Mouse (Mus musculus) lung, embryonic 14.5 days (tissue): Measurements from ENCODE around the gene Zfp653. TPM values are rescaled to one million over a fixed set of nuclear protein-coding genes. Genes with fewer than 3 reads are reported as not detected.

Experiments used
- ATAC-seq: fragments of 200-750 bp; cut with Nextera tagmentation; 2 replicates; pipeline ENCODE4 v1.8.0; 2017; ENCODE audit warnings: mild to moderate bottlenecking, moderate TSS enrichment, moderate library complexity; ENCODE audit not compliant: insufficient read depth
- DNase-seq: peaks from one replicate; pipeline ENCODE4 v3.0.0-alpha.2; 2015
- H3K27ac ChIP-seq: fragments of 300-500 bp; sonication (generic); 2 replicates; pipeline ENCODE4 v1.5.1; 2014; ENCODE audit warnings: low read depth, mild to moderate bottlenecking, moderate library complexity
- H3K27me3 ChIP-seq: fragments of 300-500 bp; sonication (generic); 2 replicates; pipeline ENCODE4 v1.6.1; 2014; ENCODE audit warnings: low read length, control low read depth; ENCODE audit not compliant: insufficient read depth
- H3K36me3 ChIP-seq: fragments of 300-500 bp; sonication (generic); 2 replicates; pipeline ENCODE4 v1.6.1; 2014; ENCODE audit warnings: control low read depth; ENCODE audit not compliant: insufficient read depth
- H3K4me1 ChIP-seq: fragments of 300-500 bp; sonication (generic); 2 replicates; pipeline ENCODE4 v1.6.1; 2014; ENCODE audit warnings: antibody characterized with exemption, control low read depth; ENCODE audit not compliant: insufficient read depth
- H3K4me2 ChIP-seq: fragments of 300-500 bp; sonication (generic); 2 replicates; pipeline ENCODE4 v1.6.1; 2014; ENCODE audit warnings: mild to moderate bottlenecking
- H3K4me3 ChIP-seq: fragments of 300-500 bp; sonication (generic); 2 replicates; pipeline ENCODE4 v1.5.1; 2014; ENCODE audit warnings: low read depth, low read length
- H3K9ac ChIP-seq: fragments of 300-500 bp; sonication (generic); 2 replicates; pipeline ENCODE4 v1.6.1; 2014
- H3K9me3 ChIP-seq: fragments of 300-500 bp; sonication (generic); 2 replicates; pipeline ENCODE4 v1.6.1; 2016; ENCODE audit warnings: low read depth, low read length, control low read depth
- CTCF ChIP-seq: IDR thresholded peaks from 2 replicates; pipeline ENCODE4 v1.5.1; 2016; ENCODE audit warnings: antibody characterized with exemption, low read depth
- WGBS: fragments of 180-500 bp; shearing (Covaris S2); extraction: QIAGEN DNeasy Blood & Tissue Kit; methylation state at CpG from one replicate; pipeline ENCODE4 v1.1.7; 2014; 5-methylcytosine and 5-hydroxymethylcytosine counted together
- microRNA-seq: library from miRNA; unstranded; fragments of <30 nt; microRNA quantifications from one replicate; pipeline ENCODE4, GENCODE M21; 2016; ENCODE audit warnings: borderline number of aligned reads
- polyA plus RNA-seq: library from polyadenylated mRNA; unstranded; fragments of >200 nt; fragmentation: Nextera tagmentation; extraction: Ambion mirVana; gene quantifications from 2 replicates; pipeline ENCODE4 v1.2.1, GENCODE M21; 2014

Gene Zfp653
- polyA plus RNA-seq, 1 experiment from 2014 or later, result 12.4 TPM

DNA sequence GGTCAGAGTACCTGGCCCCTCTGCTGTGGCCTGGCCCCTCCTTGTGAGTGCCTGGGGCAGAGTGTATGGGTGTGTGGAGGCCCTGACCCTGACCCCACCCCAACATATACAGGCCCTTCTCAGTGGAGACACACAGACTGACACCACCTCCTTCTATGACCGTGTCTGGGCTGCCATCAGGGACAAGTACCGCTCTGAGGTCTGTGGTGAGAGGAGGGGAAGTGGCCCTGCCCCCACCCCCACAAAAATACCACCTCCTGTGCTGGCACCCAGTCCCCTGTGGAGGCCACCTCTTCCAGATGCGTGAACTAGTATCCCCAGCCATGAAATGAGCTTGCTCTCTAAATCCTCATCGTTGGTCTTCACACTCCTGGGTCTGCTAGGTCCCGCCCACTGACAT, 60.1 kb downstream of the Zfp653 start:
- H3K9me3 ChIP-seq, result no peaks in the 10 kb centered on the region
- no peaks in the 10 kb centered on the region for H3K27me3 ChIP-seq
- ATAC-seq (peak; percentile 40; the same call in 1 of the 2 replicates), DNase-seq (no peak)
- H3K4me2 ChIP-seq, result no peak overlapping the region
- no peak overlapping the region for H3K9ac ChIP-seq
- H3K4me3 ChIP-seq, result no peak overlapping the region
- WGBS, result 84% methylated on average over 5 of the region's 5 CpGs
- TF ChIP-seq CTCF, result no peak
- no peaks in the 10 kb centered on the region for H3K4me1 ChIP-seq
- no peak overlapping the region for H3K27ac ChIP-seq
- peaks cover 88% of the 10 kb centered on the region for H3K36me3 ChIP-seq

Small RNAs within 50 kb of the gene (microRNA-seq; reads per million reads assigned to microRNA genes)
- not detected for gene Mir7084

Other genes starting within 250 kb of the Zfp653 start
- 1.3 and 1.9 TPM in 2 replicates for gene Angptl8, start 235.9 kb downstream of the Zfp653 start, polyA plus RNA-seq
- 52.3 and 60.9 TPM in 2 replicates for gene Dock6, start 218.7 kb downstream of the Zfp653 start, polyA plus RNA-seq
- gene Rab3d, start 153.2 kb downstream of the Zfp653 start, polyA plus RNA-seq, result 8.6 and 8.8 TPM in 2 replicates
- 2.8 and 4.9 TPM in 2 replicates for gene Ccdc159, start 143.9 kb downstream of the Zfp653 start, polyA plus RNA-seq
- 39.5 and 40.1 TPM in 2 replicates for gene Tmem205, start 143.8 kb downstream of the Zfp653 start, polyA plus RNA-seq
- 7.7 and 10.2 TPM in 2 replicates for gene Plppr2, start 134.3 kb downstream of the Zfp653 start, polyA plus RNA-seq
- 10.2 and 12.2 TPM in 2 replicates for gene Swsap1, start 115.6 kb downstream of the Zfp653 start, polyA plus RNA-seq
- gene Epor, start 107.9 kb downstream of the Zfp653 start, polyA plus RNA-seq, result 5.3 and 6.4 TPM in 2 replicates
- gene Rgl3, start 81.9 kb downstream of the Zfp653 start, polyA plus RNA-seq, result 3.8 and 5.5 TPM in 2 replicates
- 1.4 and 1.5 TPM in 2 replicates for gene Ccdc151, start 68.7 kb downstream of the Zfp653 start, polyA plus RNA-seq
- 94.4 and 107 TPM in 2 replicates for gene Prkcsh, start 68.6 kb downstream of the Zfp653 start, polyA plus RNA-seq
- 0.12 and 0.43 TPM in 2 replicates for gene Elavl3, start 19.4 kb downstream of the Zfp653 start, polyA plus RNA-seq
- not detected in 2 replicates for gene Gm49318, start 117 bp downstream of the Zfp653 start, polyA plus RNA-seq
- 31.0 and 33.5 TPM in 2 replicates for gene Ecsit, start 14.1 kb upstream of the Zfp653 start, polyA plus RNA-seq
- 69.1 and 71.2 TPM in 2 replicates for gene Cnn1, start 27.8 kb upstream of the Zfp653 start, polyA plus RNA-seq
- 196 and 212 TPM in 2 replicates for gene Elof1, start 45.8 kb upstream of the Zfp653 start, polyA plus RNA-seq
- gene Acp5, start 64.3 kb upstream of the Zfp653 start, polyA plus RNA-seq, result 3.6 and 4.2 TPM in 2 replicates
- 70.8 and 73.8 TPM in 2 replicates for gene Pigyl, start 85.5 kb upstream of the Zfp653 start, polyA plus RNA-seq
- gene Zfp872, start 116.7 kb upstream of the Zfp653 start, polyA plus RNA-seq, result 0.53 and 0.68 TPM in 2 replicates
- 23.7 and 27.5 TPM in 2 replicates for gene Zfp809, start 154.3 kb upstream of the Zfp653 start, polyA plus RNA-seq
- 6.6 and 6.8 TPM in 2 replicates for gene Zfp599, start 188.5 kb upstream of the Zfp653 start, polyA plus RNA-seq
- gene Zfp810, start 236.3 kb upstream of the Zfp653 start, polyA plus RNA-seq, result 21.0 and 23.7 TPM in 2 replicates